Mouse (Mus musculus): ENCODE results near the gene Gmps.

Gene Gmps

GRCm38 (mm10) chr3:63975955-63976908 is at the start of gene Gmps:
Gene Gmps (plus strand): TSS chr3:63976106.
- peak; percentile 85 to 91 for DNase-seq (ENCODE audit: low spot score in 2 of 2)

- DNase-seq (ENCODE audit: low spot score in 2 of 2), result peak; percentile 88 to 91
These were observed 46.7 kb upstream of the Gmps start, which contains the start of gene E130311K13Rik for GRCm38 (mm10) chr3:63928878-63929859. Gene E130311K13Rik (minus strand): TSS chr3:63929472.

GRCm38 (mm10) chr3:63938928-63939327 is 37.0 kb upstream of the Gmps start:
- no peak for DNase-seq (ENCODE audit: low spot score in 2 of 2)

DNA sequence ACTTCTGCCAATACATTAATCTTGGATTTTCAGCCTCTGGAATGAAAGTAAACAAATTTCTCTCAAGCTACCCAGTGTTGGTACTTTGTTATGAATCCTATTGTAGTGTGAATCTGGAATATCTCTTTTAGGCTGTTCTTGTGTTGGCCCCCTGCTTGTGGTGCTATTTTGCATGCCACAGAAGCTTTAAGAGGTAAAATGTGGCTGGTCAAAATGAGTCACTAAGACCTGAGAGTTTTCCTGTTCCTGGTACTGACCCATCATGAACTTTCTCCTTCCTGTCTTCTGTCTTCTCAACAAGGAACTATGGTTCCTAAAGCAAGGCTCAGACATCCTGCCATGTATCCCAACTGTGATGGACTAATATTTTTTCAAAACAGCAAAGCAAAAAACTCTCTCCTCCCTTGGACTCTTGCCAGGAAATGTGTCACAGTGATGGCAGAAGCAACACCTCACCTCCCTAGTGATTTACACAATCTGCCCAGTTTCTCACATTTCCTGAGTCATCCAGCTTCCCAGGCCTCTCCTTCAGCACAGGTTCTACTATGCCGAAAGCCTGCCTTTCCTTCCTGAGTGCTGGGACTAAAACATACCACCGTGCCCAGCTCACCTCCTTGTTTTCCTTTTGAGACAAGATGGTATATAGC is 34.6 kb upstream of the Gmps start:
- DNase-seq (ENCODE audit: low spot score in 2 of 2), result no peak

- DNase-seq (ENCODE audit: low spot score in 2 of 2), result no peak
These were observed 26.1 kb upstream of the Gmps start for GRCm38 (mm10) chr3:63949837-63950236.

DNA sequence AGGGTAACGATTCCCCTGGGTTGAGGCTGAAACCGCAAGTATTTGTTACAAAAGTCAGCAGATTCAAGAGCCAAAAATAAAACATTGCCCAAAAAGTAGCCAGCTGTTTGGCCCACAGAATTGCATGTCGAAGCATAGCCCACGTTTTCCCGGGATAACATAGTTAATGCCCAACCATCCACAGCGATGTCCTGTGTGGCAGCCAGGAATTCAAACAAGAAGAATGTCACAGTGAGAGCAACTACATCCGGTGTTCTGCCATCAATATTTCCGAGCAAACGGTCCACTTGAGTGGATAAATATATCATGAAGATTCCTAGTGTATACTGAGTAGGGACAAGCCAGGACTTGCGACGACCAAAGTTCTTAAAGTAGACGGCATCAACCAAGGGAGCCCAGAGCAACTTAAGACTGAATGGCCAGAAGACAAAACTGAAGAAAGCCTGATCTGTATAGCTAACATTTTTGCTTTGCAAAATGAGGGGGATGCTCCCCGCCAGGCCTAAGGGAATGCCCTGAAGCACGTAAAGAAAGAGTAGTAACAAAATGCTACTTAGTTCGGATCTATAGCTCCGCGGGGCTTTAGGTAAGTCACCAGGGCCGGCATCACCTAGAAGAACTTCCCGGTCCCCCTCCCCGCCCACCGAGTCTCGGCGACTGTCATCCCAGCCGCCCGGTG is 12.3 kb upstream of the Gmps start:
- no peak for DNase-seq (ENCODE audit: low spot score in 2 of 2)

DNA sequence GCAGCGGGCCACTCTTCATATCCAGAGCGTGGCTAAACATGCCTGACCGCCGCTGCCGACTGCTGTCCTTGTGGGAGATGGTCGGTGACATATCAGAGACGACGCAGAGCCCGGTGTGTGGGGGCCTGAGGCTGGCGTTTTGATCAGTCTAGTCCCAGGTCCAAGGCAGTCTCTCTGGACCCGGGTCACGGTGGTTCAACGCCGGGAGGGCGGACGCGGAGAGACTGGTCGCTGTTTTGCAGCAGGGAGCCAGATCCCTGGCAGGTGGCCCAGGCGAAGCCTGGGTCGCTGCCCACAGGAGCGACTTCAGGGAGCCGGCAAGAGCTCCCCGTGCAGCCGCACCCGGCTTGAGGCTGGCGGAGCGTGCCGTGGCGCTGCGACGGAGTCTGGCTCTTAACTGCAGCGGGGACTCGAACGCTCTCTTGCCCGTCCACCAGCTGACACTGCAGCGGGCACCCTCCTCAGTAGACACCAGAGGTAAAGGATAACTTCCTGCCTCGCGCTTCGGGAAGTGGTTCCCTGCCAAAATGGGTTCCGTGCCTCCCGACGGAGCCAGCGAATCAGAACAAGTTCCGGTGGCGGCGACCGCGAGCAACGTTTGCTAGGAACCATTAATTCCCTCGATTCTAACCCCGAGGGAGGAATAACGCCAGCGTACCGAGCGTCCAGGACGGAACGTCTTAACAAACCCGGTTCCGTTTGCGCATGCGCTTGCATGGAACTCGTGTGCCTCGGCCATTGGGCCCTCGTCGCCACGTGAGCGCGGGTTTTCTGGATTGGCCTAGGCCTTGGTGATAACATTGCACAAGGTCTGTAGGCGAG is 11.6 kb upstream of the Gmps start, which contains the start of gene Slc33a1:
Gene Slc33a1, minus strand, starts transcription at position 669 of the 822 bp plus-strand sequence.
- peak; percentile 97 to 99 for DNase-seq (ENCODE audit: low spot score in 2 of 2)

GRCm38 (mm10) chr3:63964922-63965249 is 11.0 kb upstream of the Gmps start:
- DNase-seq (ENCODE audit: low spot score in 2 of 2), result no peak

DNA sequence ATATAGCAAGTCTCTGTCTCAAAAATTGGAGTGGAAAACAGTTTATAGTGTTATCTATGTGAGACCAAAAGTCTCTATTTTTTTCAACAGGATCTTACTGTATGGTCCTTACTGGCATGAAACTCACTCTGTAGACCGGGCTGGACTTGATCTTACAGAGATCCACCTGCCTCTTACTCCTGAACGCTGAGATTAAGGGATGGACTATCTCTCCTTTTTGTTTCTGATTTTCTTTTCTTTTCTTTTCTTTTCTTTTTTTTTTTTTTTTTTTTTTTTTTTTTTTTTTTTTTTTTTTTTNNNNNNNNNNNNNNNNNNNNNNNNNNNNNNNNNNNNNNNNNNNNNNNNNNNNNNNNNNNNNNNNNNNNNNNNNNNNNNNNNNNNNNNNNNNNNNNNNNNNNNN is 10.0 kb upstream of the Gmps start:
- DNase-seq (ENCODE audit: low spot score in 2 of 2), result no peak

DNA sequence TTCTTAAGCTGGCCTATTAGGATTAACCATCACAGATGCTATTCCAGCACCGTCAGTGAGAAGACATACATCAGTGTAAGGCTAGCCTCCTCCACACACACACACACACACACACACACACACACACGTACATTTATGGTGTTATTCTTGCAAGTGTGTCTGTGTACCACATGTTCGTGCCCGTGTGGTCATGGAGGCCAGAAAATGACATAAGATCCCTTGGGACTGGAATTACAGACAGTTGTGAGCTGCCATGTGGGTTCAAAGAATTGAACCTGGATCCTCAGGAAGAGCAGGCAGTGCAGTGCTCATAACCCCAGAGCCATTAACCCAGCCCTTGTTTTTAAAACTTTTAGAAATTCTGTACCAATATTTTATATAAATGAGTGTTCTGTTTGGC is 2.0 kb downstream of the Gmps start:
- DNase-seq (ENCODE audit: low spot score in 2 of 2), result no peak

DNA sequence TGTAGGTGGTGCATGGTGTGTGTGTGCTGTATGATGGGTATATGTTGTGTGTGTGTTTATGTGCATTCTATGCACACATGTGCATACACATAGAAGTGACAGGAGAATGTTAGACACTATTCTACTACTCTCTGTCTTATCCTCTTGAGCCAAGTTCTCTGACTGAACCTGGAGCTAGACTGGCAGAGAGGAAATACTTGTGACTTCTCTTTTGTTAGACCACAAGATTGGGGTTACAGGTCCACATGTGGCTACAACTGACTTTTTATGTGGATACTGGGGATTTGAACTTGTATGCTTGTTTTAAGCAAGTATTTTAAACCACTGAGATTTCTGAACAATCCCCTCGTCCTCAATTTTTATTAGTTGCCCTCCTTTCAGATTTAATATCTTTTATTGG is 10.8 kb downstream of the Gmps start:
- DNase-seq (ENCODE audit: low spot score in 2 of 2), result no peak

- no peak for DNase-seq (ENCODE audit: low spot score in 2 of 2)
These were observed 13.0 kb downstream of the Gmps start for GRCm38 (mm10) chr3:63988722-63989440.

GRCm38 (mm10) chr3:64021436-64021835 is 45.5 kb downstream of the Gmps start:
- DNase-seq (ENCODE audit: low spot score in 2 of 2), result no peak

- DNase-seq (ENCODE audit: low spot score in 2 of 2), result no peak
These were observed 46.0 kb downstream of the Gmps start for GRCm38 (mm10) chr3:64021867-64022266.

- DNase-seq (ENCODE audit: low spot score in 2 of 2), result no peak
These were observed 53.9 kb downstream of the Gmps start for GRCm38 (mm10) chr3:64029846-64030245.

DNA sequence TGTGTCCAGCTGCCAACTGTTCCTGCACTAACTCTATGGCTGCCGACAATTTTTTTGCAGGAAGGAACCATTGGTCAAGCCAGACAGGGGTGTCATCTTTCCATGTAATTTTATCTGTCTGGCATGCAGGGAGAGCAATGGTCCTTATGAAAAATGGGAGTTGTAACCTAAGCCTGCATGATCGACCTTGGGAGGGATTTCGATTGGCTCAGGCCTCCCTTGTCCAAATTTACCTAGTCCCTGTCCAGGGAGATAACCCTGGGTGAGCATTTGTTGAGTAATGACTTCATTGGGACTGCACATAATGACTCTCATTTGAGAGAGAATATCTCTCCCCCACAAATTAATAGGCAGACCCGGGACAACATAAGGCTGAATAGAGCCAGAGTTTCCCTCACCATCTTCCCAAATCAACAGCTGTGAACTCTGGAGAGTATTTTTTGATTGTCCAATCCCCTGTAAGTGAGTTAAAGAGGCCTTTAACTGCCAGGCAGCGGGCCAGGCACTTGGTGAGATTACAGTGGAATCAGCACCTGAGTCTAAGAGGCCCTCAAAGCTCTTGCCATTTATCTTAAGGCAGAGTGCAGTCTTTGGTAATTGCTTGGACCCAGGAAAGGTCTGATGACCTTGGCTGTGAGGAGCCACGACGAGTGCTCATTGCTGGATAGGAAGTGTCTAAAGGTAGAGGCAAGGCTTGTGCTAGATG is 62.4 kb downstream of the Gmps start:
- no peak for DNase-seq (ENCODE audit: low spot score in 2 of 2)

- DNase-seq (ENCODE audit: low spot score in 2 of 2), result peak; percentile 74 to 85
These were observed 64.2 kb downstream of the Gmps start for GRCm38 (mm10) chr3:64039818-64040784.
